Mouse (Mus musculus) embryonic fibroblast, embryonic 13.5 days (primary cell): ENCODE data around the gene Gm20422.

Experiments
- CTCF ChIP-seq: IDR thresholded peaks from 2 replicates; pipeline ENCODE4 v1.5.1; 2011; ENCODE audit warnings: mild to moderate bottlenecking, control low read depth, low read length, moderate library complexity, borderline replicate concordance; ENCODE audit not compliant: insufficient read depth
- POLR2A ChIP-seq: IDR thresholded peaks from 2 replicates; pipeline ENCODE4 v1.6.1; 2011; ENCODE audit warnings: low read depth, mild to moderate bottlenecking, control low read depth, low read length, moderate library complexity

GRCm38 (mm10) chr8:69789105-69789504 is 14.4 kb upstream of the Gm20422 start:
- TF ChIP-seq CTCF (no peak), POLR2A (no peak)
